Mouse (Mus musculus) Muller cell, postnatal 12 days (primary cell): ENCODE results near the gene Gab3.

Source experiments
- DNase-seq: peaks from one replicate; pipeline ENCODE4 v3.0.0-alpha.2; 2015; ENCODE audit errors: inconsistent ontology term

Gene Gab3

GRCm38 (mm10) chrX:75084774-75085508 lies at the start of gene Gab3:
Gab3 (minus strand) TSS chrX:75085458.
- DNase-seq = peak; percentile 69

GRCm38 (mm10) chrX:75130467-75131160 lies 45.4 kb upstream of the Gab3 start, which contains the start of gene Mpp1:
Mpp1 (minus strand) TSS chrX:75131016.
- DNase-seq = peak; percentile 88

- DNase-seq = no peak
Measured at GRCm38 (mm10) chrX:75129474-75129873, 44.2 kb upstream of the Gab3 start.

GRCm38 (mm10) chrX:75128333-75128980 lies 43.2 kb upstream of the Gab3 start:
- no peak for DNase-seq

GRCm38 (mm10) chrX:75126893-75127292 lies 41.6 kb upstream of the Gab3 start:
- no peak for DNase-seq

- DNase-seq = no peak
Measured at GRCm38 (mm10) chrX:75125606-75126005, 40.3 kb upstream of the Gab3 start.

- DNase-seq = no peak
Measured at GRCm38 (mm10) chrX:75115550-75115949, 30.3 kb upstream of the Gab3 start.

GRCm38 (mm10) chrX:75102293-75102692 lies 17.0 kb upstream of the Gab3 start:
- DNase-seq = no peak

GRCm38 (mm10) chrX:75098799-75099198 lies 13.5 kb upstream of the Gab3 start:
- no peak for DNase-seq

GRCm38 (mm10) chrX:75096163-75096770 lies 11.0 kb upstream of the Gab3 start:
- no peak for DNase-seq

- peak; percentile 96 for DNase-seq
Measured at GRCm38 (mm10) chrX:75095369-75096162, 10.3 kb upstream of the Gab3 start, which contains the start of gene Dkc1. Dkc1 (plus strand) TSS chrX:75095854.

GRCm38 (mm10) chrX:75085654-75086053 lies 396 bp upstream of the Gab3 start:
- no peak for DNase-seq

- DNase-seq = peak; percentile 29
Measured at GRCm38 (mm10) chrX:75083982-75084773, 1.1 kb downstream of the Gab3 start.

GRCm38 (mm10) chrX:75082351-75082750 lies 2.9 kb downstream of the Gab3 start:
- no peak for DNase-seq

- DNase-seq = no peak
Measured at GRCm38 (mm10) chrX:75056120-75056775, 29.0 kb downstream of the Gab3 start.

GRCm38 (mm10) chrX:75046921-75047635 lies 38.2 kb downstream of the Gab3 start:
- peak; percentile 44 for DNase-seq

- no peak for DNase-seq
Measured at GRCm38 (mm10) chrX:75045931-75046330, 39.3 kb downstream of the Gab3 start.

- DNase-seq = peak; percentile 10
Measured at GRCm38 (mm10) chrX:75044595-75044994, 40.7 kb downstream of the Gab3 start.

GRCm38 (mm10) chrX:75036626-75037025 lies 48.6 kb downstream of the Gab3 start:
- no peak for DNase-seq
